Mouse (Mus musculus) neutrophil, adult 5-6 weeks (primary cell): ENCODE measurements around the gene Selenot. TPM values are rescaled to one million over a fixed set of nuclear protein-coding genes. Genes with fewer than 3 reads are reported as not detected.

Experiments
- ATAC-seq: fragments of 151-379, 151-347 bp; 2 replicates; pipeline ENCODE4 v1.8.0; 2017; ENCODE audit warnings: mild to moderate bottlenecking, moderate TSS enrichment; ENCODE audit not compliant: insufficient number of reproducible peaks, poor library complexity, low FRiP score, severe bottlenecking; ENCODE audit errors: extremely low read depth
- total RNA-seq: library from RNA; stranded (forward); fragments of 200-1000 nt; gene quantifications from 2 replicates; pipeline ENCODE4 v1.2.3, GENCODE M21; 2017

The Selenot gene
- total RNA-seq, 1 experiment from 2014 or later: 211 TPM

DNA sequence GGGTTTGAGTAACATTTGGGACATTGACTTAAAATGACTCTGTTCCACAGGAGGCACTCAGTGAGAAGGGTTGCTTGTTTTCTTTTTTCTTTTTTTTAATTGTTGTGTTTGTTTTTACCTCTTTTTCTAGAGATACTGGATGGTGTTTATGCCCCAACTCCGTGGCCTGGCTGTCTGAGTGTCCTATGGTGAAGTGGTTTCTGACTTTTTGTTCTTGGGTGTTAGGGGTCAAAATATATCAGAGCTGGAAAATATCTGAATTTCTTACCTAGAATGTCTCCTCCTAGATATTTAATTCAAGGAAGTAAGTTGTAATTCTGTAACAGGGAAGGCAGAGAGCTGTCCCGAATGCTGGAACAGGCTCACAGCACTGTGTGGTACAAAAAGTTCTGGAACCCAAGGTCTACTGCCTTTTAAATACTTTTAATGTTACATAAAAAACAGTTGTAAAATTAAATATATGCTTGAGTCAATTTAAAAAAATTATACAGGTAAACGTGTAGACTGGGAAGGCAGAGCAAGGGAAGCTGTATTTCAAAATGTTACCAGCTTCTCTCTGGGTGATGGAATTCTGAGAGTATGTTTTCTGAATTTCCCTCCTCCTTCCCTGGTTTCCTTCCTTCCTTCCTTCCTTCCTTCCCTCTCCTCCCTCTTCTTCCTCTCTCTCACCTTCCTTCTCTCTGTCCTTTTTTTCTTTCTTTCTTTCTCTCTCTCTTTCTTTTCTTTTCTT lies 46.4 kb downstream of the Selenot start:
- 0 out of 2 replicates have a peak, but pooled peaks have one; percentile 30 for ATAC-seq

DNA sequence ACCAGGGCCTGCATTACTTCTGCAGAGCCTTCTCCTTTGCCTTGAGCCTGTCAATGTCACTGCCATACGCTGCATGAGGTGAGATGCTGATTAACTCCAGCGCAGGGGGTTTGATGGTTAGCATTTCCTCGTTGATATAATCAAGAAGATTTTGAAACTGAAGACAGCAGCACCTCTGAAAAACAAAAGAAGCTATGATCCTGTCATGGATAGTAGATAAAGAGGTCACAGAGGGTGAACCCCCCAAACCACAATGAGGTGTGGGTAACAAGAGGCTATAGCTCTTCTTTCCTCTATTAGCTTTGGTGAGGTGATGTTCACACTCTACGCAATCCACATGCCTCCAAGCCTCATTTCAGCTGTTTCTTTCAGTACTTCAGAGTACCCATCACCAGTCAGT lies 48.5 kb downstream of the Selenot start:
- ATAC-seq: no peak

DNA sequence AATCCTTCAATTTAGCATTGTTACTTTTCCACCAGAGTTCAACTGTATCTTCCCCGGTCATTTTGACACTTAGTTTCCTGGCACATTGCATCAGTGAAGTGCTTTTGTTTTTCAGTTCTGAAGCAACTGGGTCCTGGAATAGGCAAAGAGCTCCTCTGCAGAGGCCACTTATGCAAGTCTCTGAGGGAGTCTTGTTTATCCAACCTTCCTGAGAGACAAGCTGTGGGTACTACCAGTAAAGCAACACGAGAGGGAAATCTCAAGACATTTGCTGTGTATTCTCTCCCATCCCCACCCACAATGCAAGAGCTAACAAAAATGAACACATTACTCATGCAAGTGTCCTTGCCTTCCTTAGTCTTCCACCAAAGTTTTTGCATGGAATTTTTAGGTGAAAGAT lies 55.3 kb downstream of the Selenot start:
- ATAC-seq: no peak

DNA sequence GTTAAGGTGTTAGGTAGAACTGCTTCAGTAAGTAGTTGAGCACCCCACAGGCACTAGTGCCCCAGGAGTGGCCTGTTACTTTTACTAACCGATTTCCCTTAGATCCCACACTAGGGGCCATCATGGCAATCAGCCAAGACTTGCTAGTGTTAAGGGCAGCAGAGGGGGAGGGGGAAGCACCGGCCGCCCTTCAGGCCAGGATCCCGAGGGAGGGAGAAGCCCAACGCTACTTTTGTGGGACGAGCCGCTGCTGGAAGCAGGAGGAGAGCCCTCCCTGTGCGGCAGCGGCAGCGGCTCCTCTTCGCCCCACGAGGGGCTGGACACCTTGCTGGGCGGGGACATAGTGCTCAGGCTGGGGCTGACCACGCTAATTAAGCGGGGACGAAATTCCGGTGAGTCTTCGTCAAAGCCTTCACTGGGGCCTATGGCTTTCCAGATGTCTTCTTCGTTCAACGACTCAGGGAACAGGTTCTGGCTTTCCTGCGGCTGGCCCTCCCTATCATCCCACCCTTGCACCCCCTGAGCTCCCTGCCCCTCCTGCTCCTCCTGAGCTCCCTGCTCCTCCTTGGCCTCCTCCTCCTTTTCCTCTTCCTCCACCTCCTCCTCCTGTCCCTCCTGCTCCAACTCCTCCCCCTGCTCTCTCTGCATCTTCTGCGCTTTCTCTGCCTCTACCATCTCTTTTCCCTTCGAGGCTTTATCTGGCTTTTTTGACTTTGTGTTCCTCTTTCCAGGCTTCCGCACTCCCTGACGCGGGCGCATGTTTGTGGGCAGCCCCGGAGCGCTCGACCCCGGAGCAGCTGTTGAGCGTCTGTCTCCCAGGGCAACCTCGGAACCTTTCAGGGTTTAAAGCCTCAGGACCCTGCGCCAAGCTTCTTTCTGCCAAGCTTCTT lies 60.2 kb downstream of the Selenot start, which contains the start of gene Erich6:
TSS of gene Erich6 (minus strand) at position 802 of the 890 bp plus-strand sequence.
- peak; percentile 36; the same call in 1 of the 2 replicates for ATAC-seq

Other genes with a start within 250 kb of the Selenot start
- 37.7 and 48.1 TPM in 2 replicates for gene Tsc22d2, start 161.9 kb upstream of the Selenot start, total RNA-seq
- 33.6 and 43.1 TPM in 2 replicates for gene Eif2a, start 50.8 kb upstream of the Selenot start, total RNA-seq
- 375 and 392 TPM in 2 replicates for gene Serp1, start 50.7 kb upstream of the Selenot start, total RNA-seq
- gene Erich6, start 60.6 kb downstream of the Selenot start, total RNA-seq: not detected in 2 replicates
- 12.7 and 14.7 TPM in 2 replicates for gene Siah2, start 115.8 kb downstream of the Selenot start, total RNA-seq
- gene Mindy4b-ps, start 245.7 kb downstream of the Selenot start, total RNA-seq: not detected in 2 replicates